Mouse (Mus musculus) limb, embryonic 14.5 days (tissue): ENCODE measurements around the gene Gramd1a. TPM values are rescaled to one million over a fixed set of nuclear protein-coding genes. Genes with fewer than 3 reads are reported as not detected.

Experiments used
- ATAC-seq: fragments of 200-750 bp; cut with Nextera tagmentation; 2 replicates; pipeline ENCODE4 v1.8.0; 2017; ENCODE audit warnings: low read depth, moderate number of reproducible peaks, moderate TSS enrichment; ENCODE audit not compliant: low FRiP score
- DNase-seq: peaks from one replicate; pipeline ENCODE4 v3.0.0-alpha.2; 2015; ENCODE audit warnings: low spot score
- H3K27ac ChIP-seq: fragments of 300-500 bp; sonication (generic); replicated peaks from 2 replicates; pipeline ENCODE4 v1.5.1; 2014; ENCODE audit warnings: low read depth, mild to moderate bottlenecking, low read length, moderate library complexity, mixed read lengths
- H3K27me3 ChIP-seq: fragments of 300-500 bp; sonication (generic); 2 replicates; pipeline ENCODE4 v1.6.1; 2014; ENCODE audit warnings: low read length, mixed read lengths; ENCODE audit not compliant: control insufficient read depth, insufficient read depth
- H3K36me3 ChIP-seq: fragments of 300-500 bp; sonication (generic); 2 replicates; pipeline ENCODE4 v1.6.1; 2014; ENCODE audit warnings: mild to moderate bottlenecking, low read length, moderate library complexity, mixed read lengths; ENCODE audit not compliant: control insufficient read depth, insufficient read depth
- H3K4me1 ChIP-seq: fragments of 300-500 bp; sonication (generic); 2 replicates; pipeline ENCODE4 v1.6.1; 2014; ENCODE audit warnings: antibody characterized with exemption, low read length, mixed read lengths; ENCODE audit not compliant: control insufficient read depth, insufficient read depth
- H3K4me2 ChIP-seq: fragments of 300-500 bp; sonication (generic); replicated peaks from 2 replicates; pipeline ENCODE4 v1.6.1; 2014; ENCODE audit warnings: low read depth, mild to moderate bottlenecking, low read length, moderate library complexity; ENCODE audit not compliant: severe bottlenecking
- H3K4me3 ChIP-seq: fragments of 300-500 bp; sonication (generic); replicated peaks from 2 replicates; pipeline ENCODE4 v1.5.1; 2014; ENCODE audit warnings: low read length
- H3K9ac ChIP-seq: fragments of 300-500 bp; sonication (generic); 2 replicates; pipeline ENCODE4 v1.6.1; 2014; ENCODE audit warnings: mild to moderate bottlenecking, low read depth, low read length, moderate library complexity; ENCODE audit not compliant: severe bottlenecking
- H3K9me3 ChIP-seq: fragments of 300-500 bp; sonication (generic); 2 replicates; pipeline ENCODE4 v1.6.1; 2016; ENCODE audit warnings: low read length; ENCODE audit not compliant: control insufficient read depth
- POLR2A ChIP-seq: fragments of 200-500 bp; IDR thresholded peaks from 2 replicates; pipeline ENCODE4 v1.8.0; 2012; ENCODE audit warnings: inconsistent platforms, mild to moderate bottlenecking, moderate library complexity, borderline replicate concordance; ENCODE audit not compliant: insufficient read depth, insufficient read length; ENCODE audit errors: extremely low read depth
- WGBS: fragments of 180-500 bp; shearing (Covaris S2); extraction: QIAGEN DNeasy Blood & Tissue Kit; methylation state at CpG from one replicate; pipeline ENCODE4 v1.1.7; 2014; 5-methylcytosine and 5-hydroxymethylcytosine counted together
- polyA plus RNA-seq, 2 experiments: library from polyadenylated mRNA; depleted of rRNA in 1 of 2; stranded (reverse) in 1 of 2; unstranded in 1 of 2; fragments of >200 nt; fragmentation: Nextera tagmentation in 1 of 2; extraction: Ambion mirVana in 1 of 2; gene quantifications; 2 replicates each; pipeline versions ENCODE4 v1.2.1 to v1.2.3; 2012 to 2014

The Gramd1a gene
- polyA plus RNA-seq, 2 experiments: 59.8 to 157 TPM

- no peak for TF ChIP-seq POLR2A
- no peak for DNase-seq
- H3K4me1 ChIP-seq: no peaks in the 10 kb centered on the region
- no peak overlapping the region for H3K27ac ChIP-seq
- no peak overlapping the region for H3K4me3 ChIP-seq
- H3K36me3 ChIP-seq: no peaks in the 10 kb centered on the region
- no peaks in the 10 kb centered on the region for H3K27me3 ChIP-seq
- no peak overlapping the region for H3K9ac ChIP-seq
- 62% methylated on average over 3 of the region's 3 CpGs for WGBS
- no peaks in the 10 kb centered on the region for H3K9me3 ChIP-seq
- H3K4me2 ChIP-seq: no peak overlapping the region
- ATAC-seq: no peak
These were observed 8.2 kb upstream of the Gramd1a start for GRCm38 (mm10) chr7:31163666-31164577.

DNA sequence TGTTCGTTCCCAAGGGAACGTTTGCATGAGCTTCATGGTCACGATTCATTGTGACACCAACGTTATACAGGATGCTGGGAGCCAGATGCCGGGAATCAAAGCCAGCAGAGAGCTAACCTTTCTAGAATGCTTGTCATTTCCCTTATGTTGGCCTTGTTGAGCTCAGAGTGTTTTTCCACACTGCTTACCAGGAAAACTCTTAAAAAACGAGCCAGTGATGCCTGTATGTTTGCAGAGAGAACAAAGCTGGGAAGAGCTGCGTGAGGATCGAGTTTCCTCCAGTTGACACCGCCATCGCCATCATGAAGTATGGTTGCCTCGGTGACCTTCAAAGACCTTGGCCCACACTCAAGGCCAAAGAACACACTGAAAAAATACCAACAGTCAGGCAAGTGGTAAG is 6.6 kb upstream of the Gramd1a start:
- no peak for DNase-seq
- TF ChIP-seq POLR2A: no peak

GRCm38 (mm10) chr7:31161831-31162230 is 6.1 kb upstream of the Gramd1a start:
- WGBS: 60% methylated on average over 3 of the region's 3 CpGs
- Histone ChIP-seq H3K36me3 (no peaks in the 10 kb centered on the region), H3K27me3 (no peaks in the 10 kb centered on the region), H3K27ac (no peak overlapping the region), H3K4me3 (no peak overlapping the region), H3K4me1 (no peaks in the 10 kb centered on the region), H3K9ac (no peak overlapping the region), H3K4me2 (no peak overlapping the region), H3K9me3 (no peaks in the 10 kb centered on the region)
- DNase-seq (no peak), ATAC-seq (no peak)
- TF ChIP-seq POLR2A: no peak

More for the DNA sequence above, 6.6 kb upstream of the Gramd1a start:
- H3K4me1 ChIP-seq: no peaks in the 10 kb centered on the region
- no peaks in the 10 kb centered on the region for H3K9me3 ChIP-seq
- H3K4me3 ChIP-seq: no peak overlapping the region
- H3K4me2 ChIP-seq: no peak overlapping the region
- H3K27me3 ChIP-seq: no peaks in the 10 kb centered on the region
- 68% methylated on average over 11 of the region's 11 CpGs for WGBS
- H3K36me3 ChIP-seq: no peaks in the 10 kb centered on the region
- H3K9ac ChIP-seq: no peak overlapping the region
- H3K27ac ChIP-seq: no peak overlapping the region
- ATAC-seq: no peak

GRCm38 (mm10) chr7:31161246-31161645 is 5.5 kb upstream of the Gramd1a start:
- ATAC-seq (no peak), DNase-seq (no peak)
- no peak overlapping the region for H3K9ac ChIP-seq
- H3K9me3 ChIP-seq: no peaks in the 10 kb centered on the region
- H3K4me2 ChIP-seq: no peak overlapping the region
- no peaks in the 10 kb centered on the region for H3K4me1 ChIP-seq
- no peak for TF ChIP-seq POLR2A
- 74% methylated on average over 3 of the region's 3 CpGs for WGBS
- no peak overlapping the region for H3K27ac ChIP-seq
- H3K27me3 ChIP-seq: no peaks in the 10 kb centered on the region
- H3K4me3 ChIP-seq: no peak overlapping the region
- H3K36me3 ChIP-seq: no peaks in the 10 kb centered on the region

- Histone ChIP-seq H3K9ac (no peak overlapping the region), H3K27me3 (no peaks in the 10 kb centered on the region), H3K4me3 (no peak overlapping the region), H3K4me2 (no peak overlapping the region), H3K9me3 (no peaks in the 10 kb centered on the region), H3K4me1 (peaks cover 3% of the 10 kb centered on the region), H3K36me3 (no peaks in the 10 kb centered on the region), H3K27ac (no peak overlapping the region)
- no peak for TF ChIP-seq POLR2A
- DNase-seq (no peak), ATAC-seq (no peak)
- WGBS: 85% methylated on average over 5 of the region's 5 CpGs
These were observed 5.1 kb upstream of the Gramd1a start for GRCm38 (mm10) chr7:31160763-31161162.
